Mouse (Mus musculus) heart, postnatal 0 days (tissue): ENCODE measurements around the gene Capn10.

ENCODE experiments used
- CTCF ChIP-seq: IDR thresholded peaks from 2 replicates; pipeline ENCODE4 v1.5.1; 2016; ENCODE audit warnings: antibody characterized with exemption, control low read depth, low read depth
- EP300 ChIP-seq: IDR thresholded peaks from 2 replicates; pipeline ENCODE4 v1.6.1; 2016; ENCODE audit warnings: antibody characterized with exemption, low read depth

- no peak for TF ChIP-seq CTCF
- no peak for TF ChIP-seq EP300
These were observed 28.4 kb upstream of the Capn10 start for GRCm38 (mm10) chr1:92905703-92906310.
